Mouse (Mus musculus) MEL (cell line): ENCODE results near the gene Ube2r2. TPM values are rescaled to one million over a fixed set of nuclear protein-coding genes. Genes with fewer than 3 reads are reported as not detected.
A peak's percentile ranks its signal among the peaks of the same experiment; 100 is the strongest.

Source experiments
- DNase-seq: peaks from one replicate; pipeline ENCODE4 v3.0.0; 2011; ENCODE audit warnings: low read depth, low spot score
- H3K27ac ChIP-seq: 2 replicates; pipeline ENCODE4 v1.5.1; 2012; ENCODE audit warnings: low read depth, mild to moderate bottlenecking, control low read depth, low read length, moderate library complexity; ENCODE audit not compliant: control insufficient read depth
- H3K27me3 ChIP-seq, 2 experiments: fragments of 150-350 bp in 1 of 2; sonication (generic) in 1 of 2; 2 replicates each; pipeline ENCODE4 v1.6.1; 2012; ENCODE audit warnings: low read length in 2 of 2, mild to moderate bottlenecking in 2 of 2, improper control_type of control experiment in 1 of 2, moderate library complexity in 1 of 2; ENCODE audit not compliant: insufficient read depth in 2 of 2, control insufficient read depth in 1 of 2
- H3K36me3 ChIP-seq, 2 experiments: 2 replicates each; pipeline ENCODE4 v1.6.1; 2012 to 2014; ENCODE audit warnings: low read length in 2 of 2, improper control_type of control experiment in 1 of 2, inconsistent platforms in 1 of 2, mild to moderate bottlenecking in 1 of 2; ENCODE audit not compliant: insufficient read depth in 2 of 2, control insufficient read depth in 1 of 2
- H3K4me1 ChIP-seq, 2 experiments: fragments of 150-350 bp in 1 of 2; sonication (generic) in 1 of 2; 2 replicates each; pipeline ENCODE4 v1.6.1; 2012; ENCODE audit warnings: low read length in 2 of 2, improper control_type of control experiment in 1 of 2, mild to moderate bottlenecking in 1 of 2; ENCODE audit not compliant: insufficient read depth in 2 of 2, control insufficient read depth in 1 of 2
- H3K4me3 ChIP-seq, 2 experiments: fragments of 150-350 bp in 1 of 2; sonication (generic) in 1 of 2; 2 replicates each; pipeline ENCODE4 v1.5.1; 2012; ENCODE audit warnings: low read depth in 2 of 2, low read length in 2 of 2, mild to moderate bottlenecking in 2 of 2, moderate library complexity in 2 of 2, control low read depth in 1 of 2, improper control_type of control experiment in 1 of 2; ENCODE audit not compliant: control insufficient read depth in 1 of 2, insufficient read depth in 1 of 2
- H3K79me2 ChIP-seq: 2 replicates; pipeline ENCODE4 v1.6.1; 2012; ENCODE audit warnings: mild to moderate bottlenecking, low read length, moderate library complexity; ENCODE audit not compliant: control insufficient read depth, poor library complexity, insufficient read depth
- H3K9ac ChIP-seq: 2 replicates; pipeline ENCODE4 v1.6.1; 2012; ENCODE audit warnings: low read depth, mild to moderate bottlenecking, control low read depth, low read length, moderate library complexity; ENCODE audit not compliant: control insufficient read depth, poor library complexity, severe bottlenecking
- H3K9me3 ChIP-seq: fragments of 150-350 bp; sonication (generic); replicated peaks from 2 replicates; pipeline ENCODE4 v1.6.1; 2012; ENCODE audit warnings: mild to moderate bottlenecking, low read length, improper control_type of control experiment, moderate library complexity; ENCODE audit not compliant: insufficient read depth
- BHLHE40 ChIP-seq: IDR thresholded peaks from 2 replicates; pipeline ENCODE4 v1.6.1; 2012; ENCODE audit warnings: low read depth, mild to moderate bottlenecking, inconsistent platforms, low read length, improper control_type of control experiment, borderline replicate concordance
- ELF1 ChIP-seq: IDR thresholded peaks from 2 replicates; pipeline ENCODE4 v1.6.1; 2014; ENCODE audit warnings: low read depth, mild to moderate bottlenecking, inconsistent platforms, low read length, improper control_type of control experiment, moderate library complexity
- ETS1 ChIP-seq: IDR thresholded peaks from 2 replicates; pipeline ENCODE4 v1.6.1; 2012; ENCODE audit warnings: low read depth, mild to moderate bottlenecking, inconsistent platforms, low read length, improper control_type of control experiment, moderate library complexity
- GABPA ChIP-seq: IDR thresholded peaks from 2 replicates; pipeline ENCODE4 v1.6.1; 2012; ENCODE audit warnings: low read depth, mild to moderate bottlenecking, inconsistent platforms, low read length, improper control_type of control experiment, moderate library complexity
- HCFC1 ChIP-seq: IDR thresholded peaks from 2 replicates; pipeline ENCODE4 v1.6.1; 2012; ENCODE audit warnings: low read depth, mild to moderate bottlenecking, inconsistent platforms, low read length, improper control_type of control experiment, moderate library complexity
- JUND ChIP-seq: IDR thresholded peaks from 2 replicates; pipeline ENCODE4 v1.6.1; 2011; ENCODE audit warnings: low read depth, mild to moderate bottlenecking, improper control_type of control experiment, low read length
- MAX ChIP-seq: IDR thresholded peaks from 2 replicates; pipeline ENCODE4 v1.6.1; 2011; ENCODE audit warnings: low read length, improper control_type of control experiment
- MAZ ChIP-seq: IDR thresholded peaks from 2 replicates; pipeline ENCODE4 v1.6.1; 2012; ENCODE audit warnings: low read depth, mild to moderate bottlenecking, inconsistent platforms, low read length, improper control_type of control experiment
- MEF2A ChIP-seq: IDR thresholded peaks from 2 replicates; pipeline ENCODE4 v1.6.1; 2014; ENCODE audit warnings: low read depth, mild to moderate bottlenecking, inconsistent platforms, low read length, improper control_type of control experiment; ENCODE audit not compliant: poor library complexity, insufficient replicate concordance, severe bottlenecking; ENCODE audit errors: extremely low read depth
- MYB ChIP-seq: IDR thresholded peaks from 2 replicates; pipeline ENCODE4 v1.6.1; 2011; ENCODE audit warnings: mild to moderate bottlenecking, low read depth, low read length, improper control_type of control experiment
- MYC ChIP-seq: IDR thresholded peaks from 2 replicates; pipeline ENCODE4 v1.6.1; 2011; ENCODE audit warnings: low read depth, mild to moderate bottlenecking, low read length, improper control_type of control experiment, moderate library complexity
- NELFE ChIP-seq: IDR thresholded peaks from 2 replicates; pipeline ENCODE4 v1.6.1; 2011; ENCODE audit warnings: low read depth, low read length, improper control_type of control experiment
- POLR2A ChIP-seq, 2 experiments: IDR thresholded peaks; 2 replicates each; pipeline ENCODE4 v1.6.1; 2011 to 2012; ENCODE audit warnings: low read length in 2 of 2, mild to moderate bottlenecking in 2 of 2, control low read depth in 1 of 2, improper control_type of control experiment in 1 of 2, low read depth in 1 of 2, moderate library complexity in 1 of 2; ENCODE audit not compliant: control insufficient read depth in 1 of 2, insufficient read depth in 1 of 2, poor library complexity in 1 of 2
- POLR2AphosphoS2 ChIP-seq: IDR thresholded peaks from 2 replicates; pipeline ENCODE4 v1.6.1; 2011; ENCODE audit warnings: low read length, improper control_type of control experiment
- RAD21 ChIP-seq: IDR thresholded peaks from 2 replicates; pipeline ENCODE4 v1.6.1; 2011; ENCODE audit warnings: mild to moderate bottlenecking, low read depth, low read length, improper control_type of control experiment
- RCOR1 ChIP-seq: IDR thresholded peaks from 2 replicates; pipeline ENCODE4 v1.6.1; 2012; ENCODE audit warnings: low read depth, mild to moderate bottlenecking, inconsistent platforms, low read length, improper control_type of control experiment
- USF2 ChIP-seq, 2 experiments: IDR thresholded peaks; 2 replicates each; pipeline ENCODE4 v1.6.1; 2011 to 2012; ENCODE audit warnings: improper control_type of control experiment in 2 of 2, low read length in 2 of 2, borderline replicate concordance in 1 of 2, inconsistent platforms in 1 of 2, low read depth in 1 of 2, mild to moderate bottlenecking in 1 of 2; ENCODE audit not compliant: insufficient read depth in 1 of 2
- ZKSCAN1 ChIP-seq: IDR thresholded peaks from 2 replicates; pipeline ENCODE4 v1.6.1; 2012; ENCODE audit warnings: low read depth, mild to moderate bottlenecking, inconsistent platforms, low read length, improper control_type of control experiment, moderate library complexity
- ZMIZ1 ChIP-seq: IDR thresholded peaks from 2 replicates; pipeline ENCODE4 v1.6.1; 2012; ENCODE audit warnings: low read depth, mild to moderate bottlenecking, inconsistent platforms, low read length, improper control_type of control experiment, moderate library complexity
- ZNF384 ChIP-seq: IDR thresholded peaks from 2 replicates; pipeline ENCODE4 v1.6.1; 2012; ENCODE audit warnings: low read depth, mild to moderate bottlenecking, inconsistent platforms, low read length, improper control_type of control experiment
- polyA plus RNA-seq, 2 experiments: library from polyadenylated mRNA; stranded (reverse) in 1 of 2; unstranded in 1 of 2; fragments of >175 nt in 1 of 2; fragments of >200 nt in 1 of 2; gene quantifications; 2 replicates each; pipeline versions ENCODE4 v1.2.1 to v1.2.4; 2012; ENCODE audit warnings: low replicate concordance in 2 of 2, low read depth in 1 of 2; ENCODE audit not compliant: insufficient read length in 2 of 2, insufficient read depth in 1 of 2, missing spikeins in 1 of 2
- total RNA-seq: library from RNA; depleted of rRNA; stranded (reverse); fragments of 300-350 nt; gene quantifications from 2 replicates; pipeline ENCODE4 v1.2.3, GENCODE M21; 2012; rRNA removed

The Ube2r2 gene
- 24.5 and 28.2 TPM in 2 replicates for total RNA-seq
- polyA plus RNA-seq = 10 to 100 TPM; 70.1 to 94.1 TPM

- H3K9me3 ChIP-seq = no peaks in the 10 kb centered on the region
- H3K27me3 ChIP-seq = no peaks in the 10 kb centered on the region
- peak within 1 kb of the TSS; percentile 98 for H3K9ac ChIP-seq
- H3K4me3 ChIP-seq = peak within 1 kb of the TSS; percentile 94
- H3K79me2 ChIP-seq = peaks cover 24% of the 10 kb centered on the region
- peaks cover 20 to 21% of the 10 kb centered on the region in 2 experiments for H3K4me1 ChIP-seq
- peaks cover 0 to 31% of the 10 kb centered on the region in 2 experiments; a peak in 2 of 4 replicates for H3K36me3 ChIP-seq
- H3K27ac ChIP-seq = peak within 1 kb of the TSS; percentile 82
- TF ChIP-seq POLR2A (IDR thresholded peaks at IDR 0.05; ENCODE audit: control insufficient read depth in 1 of 2, insufficient read depth in 1 of 2, low read depth in 1 of 2, low read length in 2 of 2, poor library complexity in 1 of 2) (peak in 1 of 2 experiments; percentile 64; a peak in 3 of 4 replicates), GABPA (no peak)
- DNase-seq = peak; percentile 63
Observed at GRCm38 (mm10) chr4:41135711-41136453, at the start of gene Ube2r2. Gene Ube2r2 (plus strand): TSS chr4:41135743.

GRCm38 (mm10) chr4:41086947-41087346 lies 48.6 kb upstream of the Ube2r2 start:
- H3K79me2 ChIP-seq = no peaks in the 10 kb centered on the region
- no peaks in the 10 kb centered on the region for H3K9me3 ChIP-seq
- H3K4me3 ChIP-seq = no peak overlapping the region
- TF ChIP-seq NELFE = 0 out of 2 replicates have a peak, but pooled peaks have one; percentile 2
- no peak for TF ChIP-seq ZKSCAN1
- TF ChIP-seq, all 39 proteins: peak for 1
- Histone ChIP-seq H3K4me1 (peaks cover 28 to 47% of the 10 kb centered on the region in 2 experiments), H3K9ac (peak overlapping the region; percentile 13; the same call in 1 of the 2 replicates), H3K27me3 (no peaks in the 10 kb centered on the region), H3K36me3 (peaks cover 0 to 37% of the 10 kb centered on the region in 2 experiments; a peak in 2 of 4 replicates), H3K27ac (peak overlapping the region; percentile 95)
- DNase-seq = no peak

- peak overlapping the region; percentile 95 for H3K27ac ChIP-seq
- H3K4me3 ChIP-seq = peak overlapping the region in 1 of 2 experiments; percentile 8; a peak in 3 of 4 replicates
- H3K4me1 ChIP-seq = peaks cover 28 to 45% of the 10 kb centered on the region in 2 experiments
- H3K9me3 ChIP-seq = no peaks in the 10 kb centered on the region
- DNase-seq = peak; percentile 94
- no peaks in the 10 kb centered on the region for H3K27me3 ChIP-seq
- peaks cover 0 to 37% of the 10 kb centered on the region in 2 experiments; a peak in 2 of 4 replicates for H3K36me3 ChIP-seq
- no peaks in the 10 kb centered on the region for H3K79me2 ChIP-seq
- peak overlapping the region; percentile 44 for H3K9ac ChIP-seq
- TF ChIP-seq ETS1 = peak; percentile 82
- no peak for TF ChIP-seq RAD21
- TF ChIP-seq MAZ = no peak
- TF ChIP-seq NELFE = peak; percentile 31; the same call in 1 of the 2 replicates
- no peak for TF ChIP-seq JUND
- TF ChIP-seq HCFC1 = peak; percentile 54; the same call in 1 of the 2 replicates
- TF ChIP-seq ZKSCAN1 = no peak
- 0 out of 2 replicates have a peak, but pooled peaks have one; percentile 33 for TF ChIP-seq MEF2A
- no peak for TF ChIP-seq ZNF384
- TF ChIP-seq MYB = no peak
- TF ChIP-seq ELF1 = peak; percentile 33; the same call in 1 of the 2 replicates
- peak; percentile 97 for TF ChIP-seq MAX
- peak; percentile 85 for TF ChIP-seq BHLHE40
- peak; percentile 97; the same call in 1 of the 2 replicates for TF ChIP-seq MYC
- no peak for TF ChIP-seq USF2 (IDR thresholded peaks at IDR 0.05; ENCODE audit: borderline replicate concordance in 1 of 2, insufficient read depth in 1 of 2, low read depth in 1 of 2, low read length in 2 of 2)
- peak; percentile 76; the same call in 1 of the 2 replicates for TF ChIP-seq RCOR1
- TF ChIP-seq POLR2AphosphoS2 = no peak
- TF ChIP-seq ZMIZ1 = no peak; the same call in 1 of the 2 replicates
Observed at GRCm38 (mm10) chr4:41087459-41088298, 47.9 kb upstream of the Ube2r2 start.
